Mouse (Mus musculus): Measurements from ENCODE around the gene Gpx7.

The Gpx7 gene

GRCm38 (mm10) chr4:108406861-108407401 lies at the start of gene Gpx7:
Gene Gpx7 (minus strand): TSS chr4:108406961.
- peak; percentile 56 for ATAC-seq (ENCODE audit: low TSS enrichment)

DNA sequence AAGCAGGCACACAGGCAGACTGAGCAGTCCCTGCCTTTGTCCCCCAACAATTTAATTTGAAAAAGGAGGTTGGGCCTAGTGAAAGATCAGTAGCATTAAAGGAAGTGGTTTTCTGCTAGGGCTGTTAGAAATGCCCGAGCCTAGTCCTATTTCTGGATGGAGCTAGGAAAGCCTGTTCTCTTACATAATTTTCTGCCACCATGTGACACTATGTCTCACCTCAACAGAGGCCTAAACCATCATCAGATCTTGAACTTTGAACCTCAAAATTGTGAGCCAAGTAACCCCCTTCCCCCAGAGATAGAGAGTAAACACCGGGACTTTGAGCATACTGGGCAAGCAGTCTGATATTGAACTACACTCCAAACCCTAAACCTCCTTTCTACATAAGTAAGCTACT lies 49.3 kb upstream of the Gpx7 start:
- no peak for ATAC-seq (ENCODE audit: low TSS enrichment)

DNA sequence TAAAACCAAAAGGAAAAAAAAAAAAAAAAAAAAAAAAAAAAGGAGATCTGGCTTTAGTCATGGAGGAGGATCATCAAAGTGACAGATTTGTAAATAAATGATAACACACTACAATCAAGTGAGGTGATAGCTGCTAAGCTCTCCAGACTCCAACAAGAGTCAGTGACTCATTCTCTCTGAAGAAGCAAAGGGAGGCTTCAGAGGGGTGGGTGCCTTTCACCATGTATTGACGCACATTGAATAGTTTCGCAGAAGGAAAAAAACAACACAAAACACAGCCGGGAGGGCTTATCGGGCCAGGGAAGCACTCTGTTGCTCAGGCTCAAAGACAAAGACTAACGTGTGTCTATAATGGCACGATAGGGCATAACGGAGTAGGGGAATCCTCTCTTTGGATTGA lies 41.3 kb upstream of the Gpx7 start:
- no peak for ATAC-seq (ENCODE audit: low TSS enrichment)

DNA sequence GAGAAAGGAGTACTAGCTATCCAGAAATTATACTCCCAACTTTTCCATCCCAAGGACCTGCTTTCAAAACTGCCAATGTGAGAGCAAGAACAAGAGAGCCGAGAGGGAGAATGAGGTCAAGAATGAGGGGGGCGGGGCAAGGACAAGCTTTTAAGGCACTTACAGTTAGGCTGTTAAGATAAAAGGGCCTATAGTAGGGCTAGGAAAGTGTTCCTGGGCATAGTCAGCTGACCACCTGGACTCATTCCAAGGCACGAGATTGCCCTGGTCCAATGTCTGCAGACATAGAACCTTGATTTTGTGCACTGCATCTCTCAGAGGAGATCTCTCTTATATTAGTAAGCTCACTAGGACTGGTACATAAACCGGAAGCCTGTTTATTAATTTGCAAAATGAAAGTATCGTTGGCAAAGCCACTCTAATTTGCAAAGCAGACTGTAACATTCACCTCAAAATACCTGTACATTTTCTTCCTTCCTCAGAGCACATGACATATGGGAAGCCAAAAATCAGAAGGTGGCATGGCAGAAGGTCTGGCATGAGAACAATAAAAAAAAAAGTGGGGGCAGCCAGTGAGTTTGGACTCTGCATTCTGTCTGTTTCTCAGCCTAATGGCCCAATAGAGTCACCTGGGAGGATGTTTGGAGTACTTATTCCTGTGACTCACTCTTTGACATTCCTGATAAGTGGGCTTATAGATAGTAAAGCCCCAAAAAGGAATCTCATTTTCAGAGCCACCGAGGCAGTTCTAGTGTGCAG lies 31.5 kb upstream of the Gpx7 start:
- ATAC-seq (ENCODE audit: low TSS enrichment), result no peak

DNA sequence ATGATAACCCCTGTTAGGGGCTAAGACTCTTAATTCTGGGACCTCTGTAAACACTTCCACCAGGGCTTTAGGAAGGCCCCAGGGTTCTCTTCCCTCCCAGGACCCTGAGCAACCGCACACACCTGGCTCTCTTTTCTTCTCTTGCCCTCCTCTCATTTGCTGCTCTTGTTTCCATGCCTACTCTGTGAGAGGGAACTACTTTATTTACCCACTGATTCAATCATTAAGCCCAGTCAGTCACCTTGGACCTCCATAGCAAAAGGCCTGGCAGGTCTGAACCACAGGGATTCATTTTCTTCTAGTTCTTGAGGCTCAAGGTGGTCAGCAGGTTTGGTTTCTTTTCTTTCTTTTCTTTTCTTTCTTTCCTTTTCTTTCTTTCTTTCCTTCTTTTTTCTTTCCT lies 29.5 kb upstream of the Gpx7 start:
- ATAC-seq (ENCODE audit: low TSS enrichment), result no peak

GRCm38 (mm10) chr4:108435646-108436045 lies 28.9 kb upstream of the Gpx7 start:
- no peak for ATAC-seq (ENCODE audit: low TSS enrichment)

GRCm38 (mm10) chr4:108434781-108435180 lies 28.0 kb upstream of the Gpx7 start:
- no peak for ATAC-seq (ENCODE audit: low TSS enrichment)

GRCm38 (mm10) chr4:108434221-108434620 lies 27.5 kb upstream of the Gpx7 start:
- no peak for ATAC-seq (ENCODE audit: low TSS enrichment)

- ATAC-seq (ENCODE audit: low TSS enrichment), result no peak
These were observed 26.6 kb upstream of the Gpx7 start for GRCm38 (mm10) chr4:108433341-108433740.

DNA sequence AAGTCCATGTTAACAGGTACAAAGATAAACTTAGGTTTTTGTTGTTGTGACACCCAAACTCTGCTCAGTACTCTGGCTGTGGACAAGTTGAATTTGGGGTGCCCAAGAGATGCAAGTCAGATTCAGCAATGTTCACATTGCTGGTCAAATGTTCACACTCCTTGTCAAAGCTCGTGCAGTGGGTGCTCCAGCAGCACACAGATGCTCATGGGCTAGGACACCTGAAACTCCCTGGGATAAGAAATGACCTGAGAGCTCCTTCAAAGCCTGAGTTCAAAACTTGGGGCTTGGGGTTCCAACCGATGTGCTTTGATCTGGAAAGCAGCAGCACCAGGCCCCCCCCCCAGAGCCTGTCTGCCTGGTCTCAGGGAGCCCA lies 24.8 kb upstream of the Gpx7 start:
- no peak for ATAC-seq (ENCODE audit: low TSS enrichment)

- no peak for ATAC-seq (ENCODE audit: low TSS enrichment)
These were observed 24.1 kb upstream of the Gpx7 start for GRCm38 (mm10) chr4:108430656-108431560.

DNA sequence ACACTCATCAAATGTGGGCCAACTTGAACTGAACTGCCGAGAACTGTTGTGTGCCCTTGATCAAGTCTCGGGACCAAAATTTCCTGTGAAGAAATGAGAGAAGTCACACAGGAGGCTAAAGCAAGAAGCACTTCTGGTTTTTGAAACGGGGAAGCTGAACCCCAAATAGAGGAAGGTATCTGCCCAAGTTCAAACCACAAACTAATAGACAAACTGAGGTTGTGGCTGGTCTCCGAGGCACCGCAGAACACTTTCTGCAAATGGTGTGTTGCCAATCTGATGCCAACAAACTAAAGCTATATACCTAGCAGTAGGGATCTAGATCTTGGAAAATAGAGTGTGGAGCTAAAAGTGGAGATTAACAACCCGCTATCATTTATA lies 21.6 kb upstream of the Gpx7 start:
- ATAC-seq (ENCODE audit: low TSS enrichment), result no peak

DNA sequence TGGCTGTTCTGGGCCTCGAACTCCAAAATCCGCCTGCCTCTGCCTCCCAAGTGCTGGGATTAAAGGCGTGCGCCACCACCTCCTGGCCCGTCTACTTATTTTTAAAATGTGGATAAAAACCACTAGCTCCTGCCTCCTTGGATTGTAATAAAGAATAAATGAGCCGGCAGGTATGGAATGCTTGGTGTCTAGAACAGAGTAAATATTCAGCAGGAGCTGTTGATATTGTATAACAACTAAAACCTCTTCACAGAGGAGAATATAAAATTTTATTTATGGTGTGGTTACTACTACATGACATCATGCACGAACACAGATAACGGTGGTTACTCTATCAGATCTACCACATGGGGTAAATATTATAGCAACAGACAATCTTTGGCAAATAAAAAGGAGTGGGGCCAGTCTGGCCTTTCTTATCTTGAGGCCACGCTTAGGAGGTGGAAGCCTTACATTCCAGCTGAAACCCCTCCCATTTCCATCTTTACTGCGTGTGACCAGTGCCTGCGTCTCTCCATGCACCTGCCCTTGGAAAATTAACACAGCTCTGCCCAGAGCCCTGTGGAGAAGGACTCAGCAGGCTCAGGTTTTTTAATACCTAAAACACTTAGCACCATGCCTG lies 21.1 kb upstream of the Gpx7 start:
- ATAC-seq (ENCODE audit: low TSS enrichment), result no peak

DNA sequence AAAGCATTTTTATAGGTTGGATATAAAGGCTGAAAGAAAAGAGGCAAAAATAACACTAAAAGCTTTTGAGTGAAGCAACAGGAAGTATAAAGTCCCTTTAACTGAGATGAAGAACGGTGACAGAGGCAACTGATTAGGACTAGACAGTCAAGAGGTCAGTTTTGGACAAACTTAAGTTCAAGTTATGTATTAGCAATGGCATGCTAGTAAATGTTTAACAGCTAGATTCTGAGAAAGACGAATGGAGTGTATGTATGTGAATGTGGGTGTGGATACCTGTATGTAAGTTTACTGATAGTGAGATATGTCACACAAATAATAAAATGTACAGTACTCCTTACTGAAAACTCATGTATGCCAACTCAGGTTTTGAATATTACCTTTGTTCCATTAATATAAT lies 17.8 kb upstream of the Gpx7 start:
- ATAC-seq (ENCODE audit: low TSS enrichment), result no peak

GRCm38 (mm10) chr4:108407621-108408020 lies 860 bp upstream of the Gpx7 start:
- no peak for ATAC-seq (ENCODE audit: low TSS enrichment)

DNA sequence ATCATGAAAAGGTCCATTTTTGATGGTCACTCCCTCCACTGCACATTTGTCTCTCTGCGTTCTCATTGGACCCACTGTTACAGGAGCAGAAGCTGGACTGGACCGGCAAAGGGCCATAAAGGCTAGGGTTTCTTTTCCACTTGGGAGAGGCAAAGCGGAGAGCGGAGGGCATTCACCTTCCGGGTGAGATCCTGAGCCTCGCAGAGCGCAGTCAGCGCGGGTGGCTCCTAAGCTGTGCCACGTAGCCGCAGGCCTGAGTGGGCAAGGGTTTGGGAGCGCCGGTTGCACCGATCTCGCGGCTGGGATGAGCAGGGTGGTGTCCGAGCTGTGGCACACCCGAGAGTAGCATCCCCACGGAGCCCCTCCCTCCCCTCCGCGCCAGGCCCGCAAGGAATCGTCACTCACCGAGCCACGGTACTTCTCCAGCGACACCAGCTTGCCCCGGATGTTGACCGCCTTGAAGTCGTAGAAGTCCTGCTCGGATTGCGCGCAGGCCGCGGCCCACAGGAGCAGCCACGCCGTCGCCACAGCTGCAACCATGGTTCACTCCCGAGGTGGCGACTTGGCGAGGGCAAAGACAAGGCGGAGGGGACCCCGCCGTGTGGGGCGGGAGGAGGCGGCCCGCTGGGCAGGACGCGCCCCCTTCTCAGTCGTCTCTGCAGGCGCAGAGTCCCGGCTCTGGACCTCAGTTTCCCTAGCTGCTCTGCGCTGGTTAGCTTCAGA lies 462 bp downstream of the Gpx7 start:
- ATAC-seq (ENCODE audit: low TSS enrichment), result peak; percentile 95

DNA sequence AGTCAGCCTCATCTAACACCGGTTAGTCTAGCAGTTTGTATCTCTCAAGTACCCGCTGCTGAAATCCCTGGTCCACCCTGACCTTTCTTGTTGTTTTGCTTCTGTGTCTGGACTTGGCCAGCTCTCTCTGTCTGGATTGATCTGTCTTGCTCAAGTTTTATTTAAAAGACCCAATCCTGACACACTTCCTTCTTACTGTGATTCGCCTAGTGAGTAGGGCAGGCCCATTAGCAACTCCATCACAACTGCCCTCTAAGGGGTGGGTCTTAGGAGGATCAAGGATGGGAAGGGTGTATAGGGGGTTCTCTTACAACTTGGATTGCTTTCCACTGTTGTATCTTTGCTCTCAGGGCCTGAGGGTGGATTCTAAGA lies 1.0 kb downstream of the Gpx7 start:
- ATAC-seq (ENCODE audit: low TSS enrichment), result peak; percentile 11; the same call in 1 of the 2 replicates

GRCm38 (mm10) chr4:108403861-108404635 lies 2.7 kb downstream of the Gpx7 start:
- no peak for ATAC-seq (ENCODE audit: low TSS enrichment)

DNA sequence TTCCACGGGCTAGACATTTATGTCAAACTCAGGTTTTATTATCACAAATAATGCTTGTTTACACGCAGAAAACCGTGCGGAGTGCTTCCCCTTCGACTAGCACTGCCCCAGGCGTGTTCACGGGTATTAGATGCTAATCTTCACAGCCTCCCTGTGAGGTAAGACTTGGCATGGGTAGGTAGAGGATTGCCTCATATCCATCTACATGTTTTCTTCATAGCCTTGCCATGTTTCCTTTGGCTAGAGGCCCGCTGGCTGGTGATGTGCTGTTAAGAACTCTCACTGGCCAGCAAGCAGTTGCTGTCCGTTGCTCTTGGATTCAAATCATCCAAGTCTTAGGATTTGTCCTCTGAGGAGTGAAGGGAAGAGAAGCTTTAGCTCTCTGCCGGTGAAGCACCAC lies 6.4 kb downstream of the Gpx7 start:
- ATAC-seq (ENCODE audit: low TSS enrichment), result no peak

- ATAC-seq (ENCODE audit: low TSS enrichment), result no peak
These were observed 12.5 kb downstream of the Gpx7 start for GRCm38 (mm10) chr4:108394236-108394635.

- ATAC-seq (ENCODE audit: low TSS enrichment), result no peak
These were observed 14.2 kb downstream of the Gpx7 start for GRCm38 (mm10) chr4:108392558-108392957.
